Mouse (Mus musculus) neural tube, embryonic 15.5 days (tissue): ENCODE data around the gene Tnk2. TPM values are rescaled to one million over a fixed set of nuclear protein-coding genes. Genes with fewer than 3 reads are reported as not detected.

Source experiments
- ATAC-seq: fragments of 200-750 bp; cut with Nextera tagmentation; 2 replicates; pipeline ENCODE4 v1.8.0; 2017; ENCODE audit warnings: mild to moderate bottlenecking, moderate TSS enrichment, moderate library complexity; ENCODE audit not compliant: low FRiP score
- H3K27ac ChIP-seq: fragments of 300-500 bp; sonication (generic); replicated peaks from 2 replicates; pipeline ENCODE4 v1.5.1; 2015; ENCODE audit warnings: mild to moderate bottlenecking, inconsistent platforms
- H3K27me3 ChIP-seq: fragments of 300-500 bp; sonication (generic); replicated peaks from 2 replicates; pipeline ENCODE4 v1.6.1; 2015; ENCODE audit warnings: inconsistent platforms
- H3K36me3 ChIP-seq: fragments of 300-500 bp; sonication (generic); 2 replicates; pipeline ENCODE4 v1.6.1; 2015; ENCODE audit warnings: inconsistent platforms
- H3K4me1 ChIP-seq: fragments of 300-500 bp; sonication (generic); 2 replicates; pipeline ENCODE4 v1.6.1; 2015; ENCODE audit warnings: inconsistent platforms
- H3K4me2 ChIP-seq: fragments of 300-500 bp; sonication (generic); 2 replicates; pipeline ENCODE4 v1.6.1; 2015; ENCODE audit warnings: inconsistent platforms, mild to moderate bottlenecking, moderate library complexity
- H3K4me3 ChIP-seq: fragments of 300-500 bp; sonication (generic); replicated peaks from 2 replicates; pipeline ENCODE4 v1.5.1; 2015; ENCODE audit warnings: mild to moderate bottlenecking, inconsistent platforms
- H3K9ac ChIP-seq: fragments of 300-500 bp; sonication (generic); replicated peaks from 2 replicates; pipeline ENCODE4 v1.6.1; 2015; ENCODE audit warnings: mild to moderate bottlenecking, inconsistent platforms
- H3K9me3 ChIP-seq: fragments of 300-500 bp; sonication (generic); replicated peaks from 2 replicates; pipeline ENCODE4 v1.6.1; 2016; ENCODE audit warnings: inconsistent platforms
- WGBS: fragments of 180-500 bp; shearing (Covaris S2); methylation state at CpG from one replicate; pipeline ENCODE4 v1.1.7; 2015; ENCODE audit warnings: mixed read lengths; 5-methylcytosine and 5-hydroxymethylcytosine counted together
- polyA plus RNA-seq: library from polyadenylated mRNA; unstranded; fragments of >200 nt; fragmentation: Nextera tagmentation; extraction: Ambion mirVana; gene quantifications from 2 replicates; pipeline ENCODE4 v1.2.1, GENCODE M21; 2015

The Tnk2 gene
- polyA plus RNA-seq, 1 experiment from 2014 or later, result 23.2 TPM

DNA sequence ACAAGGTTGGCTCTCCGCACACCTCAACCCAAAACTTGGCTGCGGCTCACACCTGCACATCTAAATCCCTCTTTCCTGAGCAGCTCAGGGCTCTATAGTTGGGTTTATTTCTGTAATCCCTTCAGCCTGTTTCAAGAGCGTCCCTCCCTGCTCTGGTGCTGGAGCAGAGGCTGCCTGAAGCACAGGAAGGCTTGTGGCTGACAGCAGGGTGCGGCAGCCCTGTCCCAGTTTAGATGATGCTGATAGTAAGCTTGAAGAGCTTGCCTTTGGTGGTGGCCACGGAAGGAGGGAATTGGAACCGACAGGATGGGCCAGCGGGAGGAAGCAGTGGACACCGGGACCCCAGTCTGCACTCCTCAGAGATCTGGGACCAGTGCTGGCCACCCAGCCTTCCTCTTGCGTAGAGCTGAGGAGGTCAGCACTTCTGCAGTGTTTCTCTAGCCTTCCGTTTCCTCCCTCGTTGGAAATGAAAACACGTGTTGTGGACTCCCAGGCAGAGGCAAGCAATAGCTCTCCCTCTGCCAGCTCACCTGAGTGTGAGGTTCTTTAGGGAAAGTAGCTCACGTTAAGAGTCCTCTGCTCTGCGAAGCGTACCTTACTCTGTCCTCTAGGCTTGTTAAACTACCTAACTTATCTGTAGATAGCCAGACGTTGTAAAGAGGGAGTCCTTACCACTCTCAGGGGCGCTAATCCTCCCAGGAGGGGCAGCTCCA lies 63.6 kb downstream of the Tnk2 start:
- Histone ChIP-seq H3K36me3 (no peaks in the 10 kb centered on the region), H3K27me3 (no peaks in the 10 kb centered on the region), H3K9ac (no peak overlapping the region), H3K4me3 (no peak overlapping the region), H3K27ac (no peak overlapping the region), H3K4me2 (no peak overlapping the region), H3K9me3 (no peaks in the 10 kb centered on the region), H3K4me1 (no peaks in the 10 kb centered on the region)
- ATAC-seq, result no peak
- 70% methylated on average over 17 of the region's 17 CpGs for WGBS

DNA sequence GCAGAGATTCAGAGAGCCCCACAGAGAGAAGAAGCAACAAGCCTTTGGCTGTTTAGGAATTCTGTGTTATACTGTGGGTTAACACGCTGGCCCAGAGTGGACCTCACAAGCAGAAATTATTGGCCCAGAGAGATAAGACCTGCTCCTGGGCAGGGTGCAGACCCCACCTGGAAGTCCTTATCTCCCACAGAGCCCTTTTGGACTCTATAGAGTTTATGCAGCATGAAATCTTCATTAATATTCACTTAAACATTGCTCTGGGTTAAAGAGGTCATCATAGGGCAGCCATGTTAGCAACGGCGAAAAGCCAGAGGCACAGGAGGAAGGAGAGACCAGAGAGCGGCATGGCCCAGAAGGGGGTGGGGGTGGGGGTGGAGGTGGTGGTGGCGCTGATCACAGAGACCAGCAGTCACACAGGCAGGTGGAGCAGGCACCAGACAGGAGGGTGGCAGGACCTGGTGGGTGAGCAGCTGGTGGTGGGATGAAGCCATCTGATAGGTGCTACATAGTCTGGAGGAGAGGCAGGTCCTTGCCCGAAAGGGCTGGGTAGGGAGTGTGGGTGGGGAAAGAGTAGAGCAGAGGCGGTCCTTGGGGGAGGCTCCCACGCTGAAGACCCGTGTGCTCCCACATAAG lies 64.3 kb downstream of the Tnk2 start:
- no peak for ATAC-seq
- 70% methylated on average over 9 of the region's 9 CpGs for WGBS
- H3K27me3 ChIP-seq, result no peaks in the 10 kb centered on the region
- H3K4me3 ChIP-seq, result no peak overlapping the region
- H3K9me3 ChIP-seq, result no peaks in the 10 kb centered on the region
- no peak overlapping the region for H3K9ac ChIP-seq
- no peak overlapping the region for H3K27ac ChIP-seq
- H3K4me2 ChIP-seq, result no peak overlapping the region
- no peaks in the 10 kb centered on the region for H3K4me1 ChIP-seq
- no peaks in the 10 kb centered on the region for H3K36me3 ChIP-seq

GRCm38 (mm10) chr16:32708457-32709033 lies 64.9 kb downstream of the Tnk2 start:
- Histone ChIP-seq H3K27ac (no peak overlapping the region), H3K9ac (no peak overlapping the region), H3K4me2 (no peak overlapping the region), H3K4me3 (no peak overlapping the region), H3K9me3 (no peaks in the 10 kb centered on the region), H3K27me3 (no peaks in the 10 kb centered on the region), H3K36me3 (no peaks in the 10 kb centered on the region), H3K4me1 (no peaks in the 10 kb centered on the region)
- WGBS, result 77% methylated on average over 10 of the region's 10 CpGs
- ATAC-seq, result no peak

DNA sequence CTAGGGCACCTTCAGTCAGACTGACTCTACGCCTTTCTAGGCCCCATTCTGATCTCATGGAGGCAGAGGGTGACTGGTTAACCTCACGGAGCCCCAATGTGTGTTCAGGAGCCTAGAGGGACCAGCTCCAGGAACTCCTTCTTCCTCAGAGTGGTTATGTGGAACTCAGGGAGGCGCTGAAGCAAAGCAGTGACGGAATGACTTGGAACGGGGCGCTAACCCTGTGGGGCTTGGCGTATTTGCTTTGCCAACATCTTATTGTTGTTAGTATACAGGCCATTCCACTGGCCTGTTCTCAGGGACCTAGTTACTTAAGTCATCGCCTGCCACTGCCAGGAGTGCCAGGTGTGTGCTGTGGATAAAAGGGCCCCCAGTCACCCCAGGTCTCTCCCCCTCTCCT lies 65.4 kb downstream of the Tnk2 start:
- Histone ChIP-seq H3K9ac (no peak overlapping the region), H3K27me3 (no peaks in the 10 kb centered on the region), H3K4me2 (no peak overlapping the region), H3K4me1 (no peaks in the 10 kb centered on the region), H3K9me3 (no peaks in the 10 kb centered on the region), H3K36me3 (no peaks in the 10 kb centered on the region), H3K27ac (no peak overlapping the region), H3K4me3 (no peak overlapping the region)
- 88% methylated on average over 8 of the region's 8 CpGs for WGBS
- no peak for ATAC-seq

DNA sequence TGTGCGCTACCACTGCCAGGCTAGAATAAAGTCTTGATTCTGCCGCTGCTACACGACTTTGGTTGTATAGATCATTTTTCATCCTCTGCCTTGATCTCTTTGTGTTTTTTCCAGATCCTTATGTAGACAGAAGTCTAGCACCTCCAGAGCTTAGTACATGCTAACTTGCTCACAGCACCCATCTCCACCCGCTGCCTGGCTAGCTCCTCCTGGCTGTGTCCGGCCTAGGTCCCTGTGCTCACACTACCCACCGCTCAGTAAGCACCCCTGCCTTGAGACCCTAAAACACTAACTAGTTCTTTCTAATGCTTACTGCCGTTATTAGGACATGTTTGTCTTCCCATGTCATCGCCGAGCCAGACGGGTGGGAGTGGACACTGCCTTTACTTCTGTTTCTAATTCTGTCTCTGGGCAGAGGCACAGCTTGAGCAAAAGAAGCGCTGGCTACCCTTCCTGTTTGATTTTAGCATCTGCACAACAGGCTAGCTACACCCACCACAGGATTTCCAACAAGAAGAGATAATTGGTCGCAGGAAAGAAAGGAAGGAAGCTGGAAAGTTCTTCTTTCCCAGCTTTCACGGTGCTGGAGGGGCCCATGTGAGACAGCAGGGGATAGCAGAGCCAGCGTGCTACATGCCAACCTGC lies 66.9 kb downstream of the Tnk2 start:
- Histone ChIP-seq H3K4me2 (no peak overlapping the region), H3K4me3 (no peak overlapping the region), H3K4me1 (no peaks in the 10 kb centered on the region), H3K9ac (no peak overlapping the region), H3K27me3 (no peaks in the 10 kb centered on the region), H3K9me3 (no peaks in the 10 kb centered on the region), H3K27ac (no peak overlapping the region), H3K36me3 (no peaks in the 10 kb centered on the region)
- 83% methylated on average over 14 of the region's 14 CpGs for WGBS
- no peak for ATAC-seq

DNA sequence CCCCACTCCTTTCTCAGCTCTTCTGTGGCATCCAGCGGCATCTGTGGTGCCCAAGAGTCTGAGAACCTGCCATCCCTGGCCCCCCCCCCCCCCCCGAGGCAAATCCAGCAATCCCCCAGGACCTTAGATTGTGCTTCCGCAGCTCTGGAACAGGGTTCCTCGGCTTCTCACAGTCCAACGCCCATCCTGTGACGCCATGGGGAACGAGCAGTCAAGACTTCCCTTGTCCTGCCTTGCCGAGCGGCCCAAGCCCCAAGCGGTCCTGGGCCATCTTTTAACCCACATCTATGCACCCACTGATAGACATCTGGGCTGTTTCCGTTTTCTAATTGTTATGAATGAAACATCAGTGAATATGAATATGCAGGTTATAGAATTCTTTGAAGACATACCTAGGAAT lies 68.5 kb downstream of the Tnk2 start:
- Histone ChIP-seq H3K9me3 (no peaks in the 10 kb centered on the region), H3K4me2 (no peak overlapping the region), H3K27ac (no peak overlapping the region), H3K9ac (no peak overlapping the region), H3K4me3 (no peak overlapping the region), H3K36me3 (no peaks in the 10 kb centered on the region), H3K27me3 (no peaks in the 10 kb centered on the region), H3K4me1 (no peaks in the 10 kb centered on the region)
- ATAC-seq, result no peak
- 90% methylated on average over 11 of the region's 11 CpGs for WGBS

GRCm38 (mm10) chr16:32713556-32713955 lies 69.9 kb downstream of the Tnk2 start:
- no peak overlapping the region for H3K9ac ChIP-seq
- no peaks in the 10 kb centered on the region for H3K27me3 ChIP-seq
- no peaks in the 10 kb centered on the region for H3K36me3 ChIP-seq
- H3K4me1 ChIP-seq, result no peaks in the 10 kb centered on the region
- no peaks in the 10 kb centered on the region for H3K9me3 ChIP-seq
- no peak overlapping the region for H3K4me2 ChIP-seq
- 58% methylated on average over 6 of the region's 6 CpGs for WGBS
- no peak overlapping the region for H3K4me3 ChIP-seq
- H3K27ac ChIP-seq, result no peak overlapping the region
- ATAC-seq, result no peak

GRCm38 (mm10) chr16:32715364-32715763 lies 71.7 kb downstream of the Tnk2 start:
- no peaks in the 10 kb centered on the region for H3K27me3 ChIP-seq
- H3K4me3 ChIP-seq, result no peak overlapping the region
- H3K9ac ChIP-seq, result no peak overlapping the region
- H3K4me1 ChIP-seq, result no peaks in the 10 kb centered on the region
- H3K9me3 ChIP-seq, result no peaks in the 10 kb centered on the region
- peak overlapping the region; percentile 15; the same call in 1 of the 2 replicates for H3K4me2 ChIP-seq
- no peaks in the 10 kb centered on the region for H3K36me3 ChIP-seq
- WGBS, result 38% methylated on average over 13 of the region's 13 CpGs
- ATAC-seq, result no peak
- H3K27ac ChIP-seq, result no peak overlapping the region

GRCm38 (mm10) chr16:32723163-32723562 lies 79.5 kb downstream of the Tnk2 start:
- Histone ChIP-seq H3K9ac (no peak overlapping the region), H3K27ac (no peak overlapping the region), H3K4me1 (no peaks in the 10 kb centered on the region), H3K27me3 (no peaks in the 10 kb centered on the region), H3K4me2 (no peak overlapping the region), H3K36me3 (no peaks in the 10 kb centered on the region), H3K9me3 (no peaks in the 10 kb centered on the region), H3K4me3 (no peak overlapping the region)
- 78% methylated on average over 7 of the region's 7 CpGs for WGBS
- ATAC-seq, result no peak

DNA sequence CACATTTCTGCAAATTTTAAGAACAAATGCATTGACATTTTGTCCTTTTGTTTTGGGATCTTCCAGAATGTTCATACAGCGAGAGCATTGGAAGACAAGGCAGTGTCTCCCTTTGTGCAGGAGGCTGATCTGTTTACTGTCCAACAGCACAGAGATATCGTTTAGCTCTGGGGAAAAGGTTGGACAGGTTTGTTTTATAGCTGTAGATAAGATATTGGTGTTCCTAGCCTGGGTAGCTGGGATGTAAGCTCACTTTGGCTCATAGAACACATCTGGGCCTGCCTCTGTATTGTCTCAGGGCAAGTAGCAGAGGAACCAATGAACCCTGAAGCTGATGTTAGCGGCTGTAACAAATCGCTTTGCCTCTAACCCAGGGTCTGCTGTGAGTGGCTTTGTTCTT lies 80.1 kb downstream of the Tnk2 start:
- Histone ChIP-seq H3K9ac (no peak overlapping the region), H3K4me1 (no peaks in the 10 kb centered on the region), H3K9me3 (no peaks in the 10 kb centered on the region), H3K27me3 (no peaks in the 10 kb centered on the region), H3K4me2 (no peak overlapping the region), H3K27ac (no peak overlapping the region), H3K4me3 (no peak overlapping the region), H3K36me3 (no peaks in the 10 kb centered on the region)
- ATAC-seq, result no peak
- 82% methylated on average over 4 of the region's 4 CpGs for WGBS

GRCm38 (mm10) chr16:32724259-32724658 lies 80.6 kb downstream of the Tnk2 start:
- no peak for ATAC-seq
- no peaks in the 10 kb centered on the region for H3K4me1 ChIP-seq
- H3K9ac ChIP-seq, result no peak overlapping the region
- H3K4me2 ChIP-seq, result no peak overlapping the region
- no peaks in the 10 kb centered on the region for H3K9me3 ChIP-seq
- H3K4me3 ChIP-seq, result no peak overlapping the region
- no peaks in the 10 kb centered on the region for H3K36me3 ChIP-seq
- no peak overlapping the region for H3K27ac ChIP-seq
- 83% methylated on average over 2 of the region's 2 CpGs for WGBS
- no peaks in the 10 kb centered on the region for H3K27me3 ChIP-seq

DNA sequence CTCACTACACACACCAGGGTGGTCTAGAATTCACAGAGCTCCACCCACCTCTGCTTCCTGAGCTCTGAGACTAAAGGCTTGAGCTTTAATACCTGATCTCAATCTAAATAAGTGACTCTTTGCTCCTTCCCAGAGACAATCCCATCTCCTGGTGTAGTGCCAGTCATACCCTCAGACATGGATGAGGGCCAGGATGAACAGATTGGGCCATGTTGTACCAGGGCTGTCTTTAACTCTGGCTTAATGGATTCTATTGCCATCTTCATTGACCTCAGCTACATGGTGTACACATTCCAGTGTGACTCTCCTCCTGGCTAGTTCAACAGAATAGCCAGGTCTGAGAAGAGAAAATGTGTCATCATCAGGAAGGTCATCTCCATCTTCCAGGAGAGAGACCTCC lies 82.8 kb downstream of the Tnk2 start:
- H3K4me1 ChIP-seq, result no peaks in the 10 kb centered on the region
- H3K36me3 ChIP-seq, result no peaks in the 10 kb centered on the region
- no peak overlapping the region for H3K4me3 ChIP-seq
- no peaks in the 10 kb centered on the region for H3K9me3 ChIP-seq
- ATAC-seq, result no peak
- no peak overlapping the region for H3K4me2 ChIP-seq
- H3K27ac ChIP-seq, result no peak overlapping the region
- no peak overlapping the region for H3K9ac ChIP-seq
- H3K27me3 ChIP-seq, result no peaks in the 10 kb centered on the region
